In the genomic region with DNA sequence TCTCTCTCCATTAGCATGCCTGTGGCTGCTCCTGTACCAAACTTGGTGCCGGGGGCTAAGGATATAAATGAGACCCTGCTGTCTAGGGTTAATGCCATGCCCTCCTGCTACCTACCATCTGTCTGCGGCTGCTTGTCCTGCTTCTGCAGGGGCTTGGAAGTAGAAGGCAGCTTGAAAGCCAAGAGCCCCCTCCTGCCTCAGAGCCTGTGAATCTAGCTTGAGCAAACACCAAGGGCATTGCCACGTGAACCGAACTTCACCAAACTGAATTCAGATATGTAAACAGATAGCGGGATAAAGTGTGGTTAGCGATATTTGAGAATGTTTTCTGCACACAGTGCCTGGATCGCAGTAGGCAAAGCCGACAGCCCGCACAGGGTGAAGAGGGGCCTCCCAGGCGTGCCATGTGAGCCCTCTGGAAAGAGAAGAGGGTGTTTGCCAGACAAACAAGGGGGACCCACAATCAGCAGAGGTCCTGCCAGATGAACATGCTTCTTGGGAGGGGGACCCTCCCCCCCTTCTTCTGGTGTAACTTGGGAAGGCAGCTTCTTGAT, we compare ENCODE assay signal across 13 mouse cellular contexts.
DNase-seq lines count a peak whose midpoint lies in the region; ATAC-seq lines count a peak whose summit lies in the region.
"Had no signal": no experiment of that assay in that cellular context is flagged by ENCODE, and none has a peak within 500 bp of the region (broad histone marks: within the 10 kb centered on the region; RNA-seq: fewer than 3 reads in every experiment).

No protein-coding gene starts in this region.

- ATAC-seq in CD4-positive, CD25-positive, alpha-beta regulatory T cell, adult 4 months: no peak

- peaks cover 62% of the 10 kb centered on the region for H3K36me3 ChIP-seq in midbrain, embryonic 10.5 days

- H3K9me3 ChIP-seq in midbrain, embryonic 10.5 days (replicated peaks): peaks cover 8% of the 10 kb centered on the region

- WGBS in midbrain, embryonic 10.5 days: 72% methylated on average over 10 of the region's 10 CpGs

- H3K4me1 ChIP-seq in midbrain, embryonic 10.5 days: peaks cover 26% of the 10 kb centered on the region

- peak overlapping the region; percentile 69 for H3K27ac ChIP-seq in midbrain, embryonic 10.5 days (replicated peaks)

- H3K4me3 ChIP-seq in midbrain, embryonic 10.5 days: no peak overlapping the region
- H3K4me3 ChIP-seq: myocyte had no signal

- H3K27me3 ChIP-seq in midbrain, embryonic 10.5 days (ENCODE audit: low read depth, poor library complexity, severe bottlenecking): no peaks in the 10 kb centered on the region

- DNase-seq in cerebellum, postnatal 14 days: peak; percentile 33 to 35
- no peak for DNase-seq in cerebellum, postnatal 36 days
- peak; percentile 33 for DNase-seq in retina, postnatal 1 day
- DNase-seq in retina, embryonic 14.5 days (ENCODE audit: low spot score): no peak
- peak; percentile 22 for DNase-seq in midbrain, embryonic 10.5 days (ENCODE audit: low spot score)
- DNase-seq in ovary, postnatal 36 days (ENCODE audit: low spot score): no peak
- DNase-seq in thymus, postnatal 10 days (ENCODE audit: low spot score in 2 of 2): no peak
- DNase-seq: embryo, embryonic 11 days; heart, adult 18-20 months; kidney, adult 8-10 months; liver had no signal

Comparison
In these comparisons a context has a peak if more than half of its experiments do, and no peak if none do; other contexts are left out.
1. DNase-seq: peak in cerebellum, postnatal 14 days (2 of 2), retina, postnatal 1 day (single experiment) and midbrain, embryonic 10.5 days (single experiment); none in cerebellum, postnatal 36 days (0 of 2), retina, embryonic 14.5 days (single experiment), ovary, postnatal 36 days (single experiment) and thymus, postnatal 10 days (0 of 2).